Mouse (Mus musculus) olfactory bulb, adult 2 months (tissue): Measurements from ENCODE around the gene Akr1b7.

Source experiments
- CTCF ChIP-seq: fragments of 200-500 bp; IDR thresholded peaks from 2 replicates; pipeline ENCODE4 v1.5.1; 2012; ENCODE audit warnings: low read depth, mild to moderate bottlenecking, low read length, moderate library complexity; ENCODE audit not compliant: insufficient read depth
- POLR2A ChIP-seq: fragments of 200-500 bp; IDR thresholded peaks from 2 replicates; pipeline ENCODE4 v1.6.1; 2012; ENCODE audit warnings: mild to moderate bottlenecking, low read depth, low read length, moderate library complexity; ENCODE audit not compliant: insufficient read depth

GRCm38 (mm10) chr6:34364217-34365136 is 47.7 kb upstream of the Akr1b7 start:
- no peak for TF ChIP-seq POLR2A
- TF ChIP-seq CTCF: no peak
